Mouse (Mus musculus): ENCODE measurements around the gene Susd2. TPM values are rescaled to one million over a fixed set of nuclear protein-coding genes. Genes with fewer than 3 reads are reported as not detected.
A peak's percentile ranks its signal among the peaks of the same experiment; 100 is the strongest.

The Susd2 gene
- polyA plus RNA-seq (2015; fragmentation: Nextera tagmentation; extraction: Ambion mirVana), result 11.0 and 15.7 TPM in 2 replicates

DNA sequence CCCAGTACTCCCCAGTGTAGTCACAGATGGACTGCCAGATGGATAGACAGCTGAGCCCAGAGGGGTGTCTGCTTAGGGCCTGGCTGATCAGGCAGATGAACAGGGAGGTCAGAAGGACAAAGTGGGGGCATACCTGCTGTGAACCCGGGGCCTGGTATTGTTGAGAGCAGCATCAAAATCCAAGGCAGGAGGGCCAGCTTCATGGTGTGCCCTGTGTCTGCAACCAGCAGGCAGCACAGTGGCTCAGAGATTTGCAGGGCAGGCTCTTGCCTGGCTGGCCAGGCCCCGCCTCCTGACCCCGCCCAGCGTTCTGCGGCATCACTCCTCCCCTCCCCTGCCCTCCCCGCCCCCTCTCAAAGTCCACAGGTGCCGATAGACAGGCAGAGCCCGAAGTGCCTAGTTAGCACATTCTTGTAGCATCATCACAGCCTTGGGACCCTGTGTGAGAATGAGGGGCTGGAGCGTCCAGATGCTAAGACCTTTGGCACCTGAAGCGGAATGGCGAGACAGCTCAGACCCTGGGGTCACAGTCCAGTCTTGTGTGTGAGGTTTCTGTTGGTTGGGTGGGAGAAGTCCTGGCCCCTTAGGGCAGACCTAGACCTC lies at the start of gene Susd2:
Gene Susd2, minus strand, starts transcription at position 268 of the 603 bp plus-strand sequence.
- Histone ChIP-seq H3K36me3 (peaks cover 7% of the 10 kb centered on the region; the same call in 1 of the 2 replicates), H3K27ac (peak within 1 kb of the TSS; percentile 45), H3K9ac (peak within 1 kb of the TSS; percentile 10; the same call in 1 of the 2 replicates), H3K4me3 (peak within 1 kb of the TSS; percentile 5; the same call in 1 of the 2 replicates), H3K4me2 (peak within 1 kb of the TSS; percentile 46), H3K27me3 (no peaks in the 10 kb centered on the region), H3K4me1 (replicated peaks) (peaks cover 37% of the 10 kb centered on the region), H3K9me3 (replicated peaks) (no peaks in the 10 kb centered on the region)
- WGBS, result 8% methylated on average over 11 of the region's 11 CpGs
- peak; percentile 56 for ATAC-seq (replicated peaks; ENCODE audit: insufficient number of reproducible peaks, insufficient read depth, low FRiP score, low read depth)

DNA sequence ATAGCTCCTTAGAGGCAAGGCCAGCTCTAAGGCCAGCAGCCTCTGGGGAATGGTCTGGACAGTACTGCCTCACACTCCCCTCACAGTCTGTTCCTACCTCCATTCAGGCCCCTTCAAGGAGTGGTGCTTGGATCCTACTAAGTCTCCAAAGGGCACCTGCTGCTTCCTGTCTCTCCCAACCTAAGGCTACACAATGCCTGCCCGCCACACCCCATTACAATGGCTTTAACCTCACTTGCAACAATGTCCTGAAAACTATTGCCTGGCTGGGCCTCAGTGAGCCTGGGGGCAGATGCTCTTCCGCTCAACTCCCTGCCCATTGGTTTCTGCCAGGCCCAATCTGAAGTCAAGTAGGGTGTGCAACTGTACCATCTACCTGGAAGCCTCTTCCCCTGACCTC lies 44.8 kb upstream of the Susd2 start:
- no peaks in the 10 kb centered on the region for H3K9me3 ChIP-seq (replicated peaks)
- H3K36me3 ChIP-seq, result peaks cover 33% of the 10 kb centered on the region
- no peak for ATAC-seq (replicated peaks; ENCODE audit: insufficient number of reproducible peaks, insufficient read depth, low FRiP score, low read depth)
- no peak overlapping the region for H3K9ac ChIP-seq
- H3K27me3 ChIP-seq, result no peaks in the 10 kb centered on the region
- H3K27ac ChIP-seq, result no peak overlapping the region
- WGBS, result 95% methylated on average over 2 of the region's 2 CpGs
- no peak overlapping the region for H3K4me2 ChIP-seq
- H3K4me3 ChIP-seq, result no peak overlapping the region
- peaks cover 4% of the 10 kb centered on the region; the same call in 1 of the 2 replicates for H3K4me1 ChIP-seq (replicated peaks)

DNA sequence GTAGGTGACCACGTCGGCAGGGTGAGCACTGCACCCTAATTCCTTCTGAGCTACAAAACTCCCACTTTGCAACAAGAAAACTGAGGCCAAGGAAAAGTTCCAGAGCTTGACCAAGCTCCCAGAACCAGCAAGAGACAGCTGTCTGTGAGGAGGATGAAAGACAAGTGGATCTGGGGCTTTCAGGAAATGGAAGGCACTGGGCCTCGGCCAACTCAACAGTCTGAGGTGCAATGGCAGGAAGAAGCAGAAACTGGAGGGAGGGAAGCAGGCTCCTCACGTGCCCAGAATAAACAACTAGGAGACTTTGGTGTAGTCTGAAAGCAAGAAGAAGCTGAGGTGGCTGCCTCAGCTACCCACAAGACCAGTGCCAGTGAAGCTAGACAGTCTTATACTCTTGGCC lies 42.9 kb upstream of the Susd2 start:
- H3K27me3 ChIP-seq, result no peaks in the 10 kb centered on the region
- no peak overlapping the region for H3K4me2 ChIP-seq
- no peak overlapping the region for H3K9ac ChIP-seq
- 68% methylated on average over 4 of the region's 4 CpGs for WGBS
- no peak overlapping the region for H3K4me3 ChIP-seq
- no peak for ATAC-seq (replicated peaks; ENCODE audit: insufficient number of reproducible peaks, insufficient read depth, low FRiP score, low read depth)
- peaks cover 31% of the 10 kb centered on the region; the same call in 1 of the 2 replicates for H3K36me3 ChIP-seq
- no peak overlapping the region for H3K27ac ChIP-seq
- peaks cover 4% of the 10 kb centered on the region; the same call in 1 of the 2 replicates for H3K4me1 ChIP-seq (replicated peaks)
- no peaks in the 10 kb centered on the region for H3K9me3 ChIP-seq (replicated peaks)

DNA sequence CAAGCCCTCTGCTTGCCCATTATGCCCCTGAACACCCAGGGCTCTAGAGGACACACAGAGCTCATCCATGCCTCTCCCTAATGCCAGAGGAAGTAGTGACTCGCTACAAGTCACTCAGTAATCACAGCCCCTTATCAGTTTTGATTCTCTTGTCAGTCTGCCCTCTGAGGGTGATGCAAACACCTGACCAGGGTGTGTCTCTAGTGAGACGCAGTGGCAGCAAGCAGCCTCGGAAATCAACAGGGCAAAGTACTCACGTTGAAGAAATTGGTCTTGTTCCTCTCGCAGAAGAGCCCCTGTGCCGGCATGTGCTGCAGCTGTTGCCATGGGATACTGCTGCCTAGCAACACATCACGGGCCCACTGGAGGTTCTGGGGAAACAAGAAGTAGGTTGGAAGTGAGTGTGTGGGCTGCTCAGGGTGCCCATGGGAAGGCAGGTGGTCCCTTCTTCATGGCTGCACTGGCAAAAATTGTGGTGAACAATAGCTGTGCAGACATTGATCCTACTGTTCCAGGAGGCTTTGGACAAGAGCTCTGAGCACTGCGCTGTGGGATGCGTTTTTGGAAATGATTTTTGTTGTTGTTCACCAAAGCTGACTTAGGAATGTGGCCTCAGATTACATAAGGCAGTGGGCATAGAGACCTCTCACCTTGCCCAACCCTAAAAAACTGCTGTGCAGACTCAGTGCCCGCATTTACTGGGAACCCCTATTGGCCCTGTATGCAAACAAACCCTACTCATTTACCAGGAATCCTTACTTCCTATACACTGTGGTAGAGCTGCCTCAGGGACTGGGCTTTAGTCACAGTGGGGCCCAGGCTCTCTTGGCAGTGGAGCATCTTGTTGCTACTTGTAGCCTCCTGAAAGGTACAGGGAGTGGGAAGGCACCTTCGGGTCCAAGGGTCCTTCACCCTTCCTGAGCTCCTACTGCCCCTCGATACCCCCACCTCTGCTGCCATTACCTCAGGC lies 40.5 kb upstream of the Susd2 start:
- no peak overlapping the region for H3K4me2 ChIP-seq
- no peak overlapping the region for H3K27ac ChIP-seq
- H3K4me3 ChIP-seq, result no peak overlapping the region
- H3K9ac ChIP-seq, result no peak overlapping the region
- ATAC-seq (replicated peaks; ENCODE audit: insufficient number of reproducible peaks, insufficient read depth, low FRiP score, low read depth), result no peak
- no peaks in the 10 kb centered on the region for H3K27me3 ChIP-seq
- no peaks in the 10 kb centered on the region for H3K9me3 ChIP-seq (replicated peaks)
- WGBS, result 66% methylated on average over 12 of the region's 12 CpGs
- H3K36me3 ChIP-seq, result peaks cover 20% of the 10 kb centered on the region; the same call in 1 of the 2 replicates
- peaks cover 4% of the 10 kb centered on the region; the same call in 1 of the 2 replicates for H3K4me1 ChIP-seq (replicated peaks)

DNA sequence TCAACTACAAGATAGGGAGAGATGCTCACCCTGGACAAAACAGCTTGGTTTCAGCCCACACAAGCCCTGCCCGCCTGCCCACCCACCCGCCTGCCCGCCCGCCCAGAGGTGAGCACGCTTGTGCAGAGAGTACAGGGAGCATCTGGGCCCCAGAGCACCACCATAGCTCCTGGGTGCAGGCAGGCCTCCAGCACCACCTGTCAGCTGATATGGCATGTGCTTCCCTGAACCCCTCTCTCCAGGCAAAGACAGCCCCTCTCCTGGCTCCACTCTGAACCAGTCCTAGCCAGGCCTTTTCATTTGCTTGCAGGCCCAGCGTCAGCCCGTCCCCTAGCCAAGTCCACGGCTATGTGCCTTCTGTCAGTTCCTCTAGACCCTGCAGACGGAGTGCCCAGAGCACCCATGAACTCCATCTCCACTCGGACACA lies 36.8 kb upstream of the Susd2 start:
- Histone ChIP-seq H3K9me3 (replicated peaks) (no peaks in the 10 kb centered on the region), H3K27me3 (no peaks in the 10 kb centered on the region), H3K4me1 (replicated peaks) (peaks cover 26% of the 10 kb centered on the region), H3K4me3 (no peak overlapping the region), H3K27ac (no peak overlapping the region), H3K4me2 (no peak overlapping the region), H3K36me3 (peaks cover 13% of the 10 kb centered on the region; the same call in 1 of the 2 replicates), H3K9ac (no peak overlapping the region)
- 91% methylated on average over 10 of the region's 10 CpGs for WGBS
- 0 out of 2 replicates have a peak, but pooled peaks have one; percentile 27 for ATAC-seq (replicated peaks; ENCODE audit: insufficient number of reproducible peaks, insufficient read depth, low FRiP score, low read depth)

DNA sequence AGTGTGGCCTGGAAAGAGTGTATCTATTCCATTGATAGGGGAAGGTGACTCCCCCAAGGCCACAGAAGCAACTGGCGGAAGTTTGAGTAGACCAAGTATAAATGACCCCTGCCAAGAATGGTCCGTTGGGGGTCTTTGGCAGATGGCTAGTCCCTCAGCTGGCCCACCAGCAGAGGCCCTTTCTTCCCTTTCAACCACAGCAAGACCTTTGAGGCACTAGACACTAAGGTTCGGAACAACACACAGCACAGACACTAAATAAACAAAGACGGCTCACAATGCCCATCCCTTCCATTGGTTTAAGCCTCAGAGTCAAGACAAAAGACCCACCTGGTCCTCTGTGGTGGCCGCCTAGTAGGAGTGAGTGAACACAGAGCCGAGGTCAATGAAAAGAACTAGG lies 35.4 kb upstream of the Susd2 start:
- Histone ChIP-seq H3K4me2 (no peak overlapping the region), H3K27me3 (no peaks in the 10 kb centered on the region), H3K4me1 (replicated peaks) (peaks cover 26% of the 10 kb centered on the region), H3K36me3 (peaks cover 13% of the 10 kb centered on the region; the same call in 1 of the 2 replicates), H3K9ac (no peak overlapping the region), H3K9me3 (replicated peaks) (no peaks in the 10 kb centered on the region), H3K4me3 (no peak overlapping the region), H3K27ac (no peak overlapping the region)
- ATAC-seq (replicated peaks; ENCODE audit: insufficient number of reproducible peaks, insufficient read depth, low FRiP score, low read depth), result no peak
- 89% methylated on average over 6 of the region's 6 CpGs for WGBS

DNA sequence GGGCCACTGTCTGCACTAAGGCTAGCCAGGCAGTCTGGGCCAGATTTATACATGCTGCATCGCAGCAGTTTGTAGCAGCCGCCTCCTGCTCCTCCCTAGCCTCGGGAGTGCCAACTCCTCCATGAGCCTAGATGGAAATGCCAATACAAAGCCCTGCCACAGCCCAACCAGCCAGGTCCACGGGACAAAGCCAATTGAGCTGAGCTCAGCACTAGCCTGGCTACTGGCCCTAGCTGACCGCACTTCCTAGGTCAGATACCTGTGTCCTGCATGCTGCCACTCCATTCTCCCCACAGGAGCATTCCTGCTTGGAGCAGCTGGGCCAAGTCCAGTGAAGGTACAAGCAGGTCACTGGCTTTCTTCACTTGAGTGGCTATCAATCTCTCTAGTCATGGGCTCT lies 34.2 kb upstream of the Susd2 start:
- Histone ChIP-seq H3K36me3 (peaks cover 9% of the 10 kb centered on the region; the same call in 1 of the 2 replicates), H3K9me3 (replicated peaks) (no peaks in the 10 kb centered on the region), H3K4me1 (replicated peaks) (peaks cover 26% of the 10 kb centered on the region), H3K9ac (no peak overlapping the region), H3K4me2 (no peak overlapping the region), H3K27ac (no peak overlapping the region), H3K27me3 (no peaks in the 10 kb centered on the region), H3K4me3 (no peak overlapping the region)
- no peak for ATAC-seq (replicated peaks; ENCODE audit: insufficient number of reproducible peaks, insufficient read depth, low FRiP score, low read depth)
- 88% methylated on average over 5 of the region's 5 CpGs for WGBS

DNA sequence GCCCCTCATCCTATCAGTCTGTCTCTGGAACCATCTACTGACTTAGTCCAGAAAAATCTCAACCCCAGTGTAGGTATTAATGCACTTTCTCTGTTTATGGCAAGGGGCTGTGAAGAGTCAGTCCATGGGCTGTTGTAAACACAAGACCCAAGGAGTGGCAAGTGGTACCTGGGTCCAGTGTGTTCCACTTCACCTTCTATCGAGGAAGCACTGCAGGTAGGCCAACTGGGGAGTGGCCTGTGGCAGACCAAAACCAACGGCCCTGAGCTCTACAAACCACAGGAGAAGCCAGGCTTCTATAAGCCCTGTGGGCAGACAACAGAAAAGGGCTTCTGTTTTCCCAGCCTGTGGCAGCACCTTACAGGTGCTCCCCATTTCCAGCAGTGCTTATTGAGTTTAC lies 33.8 kb upstream of the Susd2 start:
- Histone ChIP-seq H3K9me3 (replicated peaks) (no peaks in the 10 kb centered on the region), H3K4me3 (no peak overlapping the region), H3K4me2 (no peak overlapping the region), H3K36me3 (peaks cover 7% of the 10 kb centered on the region; the same call in 1 of the 2 replicates), H3K9ac (no peak overlapping the region), H3K4me1 (replicated peaks) (peaks cover 26% of the 10 kb centered on the region), H3K27me3 (no peaks in the 10 kb centered on the region), H3K27ac (peak overlapping the region; percentile 58)
- WGBS, result 86% methylated on average over 2 of the region's 2 CpGs
- ATAC-seq (replicated peaks; ENCODE audit: insufficient number of reproducible peaks, insufficient read depth, low FRiP score, low read depth), result no peak

DNA sequence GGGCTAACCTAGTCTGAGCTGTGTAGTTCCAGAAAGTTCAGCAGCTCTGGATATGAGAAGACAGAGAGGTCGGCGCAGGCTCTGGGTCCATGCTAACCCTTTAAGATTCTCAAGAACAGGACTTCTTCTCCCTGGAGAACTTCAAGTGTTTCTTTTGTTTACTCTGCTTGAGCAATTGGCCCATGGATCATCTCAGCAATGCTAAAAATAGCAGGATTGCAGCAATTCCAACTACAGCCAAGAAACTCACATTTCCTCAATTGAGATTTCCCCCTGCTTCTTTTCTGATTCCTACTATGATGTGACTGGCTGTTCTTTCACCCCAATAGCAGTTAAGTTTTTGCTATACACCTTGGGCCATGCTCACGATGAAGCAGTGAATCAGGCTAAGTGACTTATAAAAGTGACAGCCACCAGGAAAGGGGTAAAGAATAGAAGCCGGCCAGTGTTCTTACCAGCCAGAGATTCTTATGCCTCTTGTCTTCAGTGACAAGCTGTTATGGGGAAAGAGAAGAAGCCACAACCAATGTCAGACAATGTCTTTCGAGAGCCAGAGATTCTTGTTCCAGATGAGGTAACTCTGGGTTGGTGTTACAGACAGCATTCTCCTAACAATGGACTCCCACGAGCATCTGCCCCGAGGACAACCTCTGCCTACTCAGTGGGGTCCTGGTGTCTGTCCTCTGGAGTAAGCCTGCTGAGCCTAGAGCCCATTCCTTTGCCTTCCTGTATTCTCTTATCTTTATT lies 33.2 kb upstream of the Susd2 start:
- ATAC-seq (replicated peaks; ENCODE audit: insufficient number of reproducible peaks, insufficient read depth, low FRiP score, low read depth), result no peak
- no peak overlapping the region for H3K4me3 ChIP-seq
- no peaks in the 10 kb centered on the region for H3K27me3 ChIP-seq
- no peak overlapping the region for H3K9ac ChIP-seq
- H3K4me1 ChIP-seq (replicated peaks), result peaks cover 26% of the 10 kb centered on the region
- WGBS, result 62% methylated on average over 7 of the region's 7 CpGs
- H3K9me3 ChIP-seq (replicated peaks), result no peaks in the 10 kb centered on the region
- peak overlapping the region; percentile 58 for H3K27ac ChIP-seq
- H3K36me3 ChIP-seq, result 0 out of 2 replicates have a peak, but pooled peaks cover 5% of the 10 kb centered on the region
- no peak overlapping the region for H3K4me2 ChIP-seq

DNA sequence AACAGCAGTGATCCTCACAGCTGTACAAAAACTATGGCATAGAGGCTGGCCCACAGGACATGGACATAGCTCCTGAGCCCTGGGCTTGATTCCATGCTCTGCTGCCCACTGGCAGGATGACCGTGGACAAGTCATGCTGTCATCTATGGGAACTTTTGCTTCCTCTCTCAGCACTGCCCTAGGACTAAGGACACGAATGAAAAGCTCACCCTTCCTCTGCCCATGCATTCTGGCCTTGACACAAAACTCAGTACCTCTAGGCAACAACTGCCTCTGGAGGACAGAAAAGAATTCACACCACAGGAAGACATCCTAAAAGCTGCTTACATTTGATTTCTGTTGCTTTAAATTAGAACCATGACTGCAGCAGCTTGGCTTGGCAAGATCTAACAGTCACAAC lies 32.5 kb upstream of the Susd2 start:
- Histone ChIP-seq H3K4me1 (replicated peaks) (peaks cover 26% of the 10 kb centered on the region), H3K27me3 (no peaks in the 10 kb centered on the region), H3K27ac (peak overlapping the region; percentile 58), H3K9me3 (replicated peaks) (no peaks in the 10 kb centered on the region), H3K4me2 (no peak overlapping the region), H3K36me3 (0 out of 2 replicates have a peak, but pooled peaks cover 5% of the 10 kb centered on the region), H3K4me3 (no peak overlapping the region), H3K9ac (no peak overlapping the region)
- ATAC-seq (replicated peaks; ENCODE audit: insufficient number of reproducible peaks, insufficient read depth, low FRiP score, low read depth), result no peak
- 75% methylated on average over 2 of the region's 2 CpGs for WGBS

DNA sequence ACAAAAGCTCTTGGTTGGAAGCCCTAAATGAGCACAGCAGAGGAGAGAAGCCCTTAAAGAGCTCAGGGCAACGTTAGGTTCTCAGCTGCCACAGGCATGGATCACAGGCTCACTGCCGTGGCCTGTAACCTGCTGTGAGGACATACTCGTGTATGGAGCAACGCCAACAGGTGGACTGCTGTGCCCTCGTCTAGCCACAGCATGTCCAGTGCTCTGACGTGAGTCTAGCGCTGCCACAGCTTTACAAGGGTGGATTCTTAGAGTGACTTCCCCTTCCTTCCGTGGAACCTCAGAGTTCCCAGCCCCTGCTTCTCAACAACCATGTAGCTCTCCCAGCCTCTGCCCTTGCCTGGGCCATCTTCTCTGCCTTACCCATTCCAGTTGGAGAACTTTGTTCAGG lies 31.8 kb upstream of the Susd2 start:
- H3K4me1 ChIP-seq (replicated peaks), result peaks cover 26% of the 10 kb centered on the region
- no peak overlapping the region for H3K4me2 ChIP-seq
- H3K9ac ChIP-seq, result no peak overlapping the region
- H3K27me3 ChIP-seq, result no peaks in the 10 kb centered on the region
- peaks cover 8% of the 10 kb centered on the region; the same call in 1 of the 2 replicates for H3K36me3 ChIP-seq
- WGBS, result 85% methylated on average over 8 of the region's 8 CpGs
- H3K27ac ChIP-seq, result peak overlapping the region; percentile 58
- H3K4me3 ChIP-seq, result no peak overlapping the region
- no peaks in the 10 kb centered on the region for H3K9me3 ChIP-seq (replicated peaks)
- no peak for ATAC-seq (replicated peaks; ENCODE audit: insufficient number of reproducible peaks, insufficient read depth, low FRiP score, low read depth)

All from heart, embryonic 15.5 days (tissue).